Mouse (Mus musculus): Measurements from ENCODE around the gene Oaf.

GRCm38 (mm10) chr9:43238167-43238566 lies 1.5 kb downstream of the Oaf start:
- TF ChIP-seq CTCF (conservative IDR thresholded peaks at IDR 0.05; ENCODE audit: low read length) (no peak), NANOG (IDR thresholded peaks at IDR 0.05; ENCODE audit: borderline replicate concordance, low read length) (no peak)

Data from E14TG2a.4 (cell line).